Mouse (Mus musculus) forebrain, embryonic 13.5 days (tissue): Measurements from ENCODE around the gene Osbpl10. TPM values are rescaled to one million over a fixed set of nuclear protein-coding genes. Genes with fewer than 3 reads are reported as not detected.
"Not testable (repeated sequence)": the region's sequence is repeated elsewhere in the genome, so short reads cannot be mapped to it uniquely, and the experiment has no call there.

Source experiments
- ATAC-seq: fragments of 200-750 bp; cut with Nextera tagmentation; 2 replicates; pipeline ENCODE4 v1.8.0; 2017
- H3K27ac ChIP-seq: fragments of 300-500 bp; sonication (generic); 2 replicates; pipeline ENCODE4 v1.5.1; 2015; ENCODE audit warnings: inconsistent platforms, mild to moderate bottlenecking, moderate library complexity
- H3K27me3 ChIP-seq: fragments of 300-500 bp; sonication (generic); 2 replicates; pipeline ENCODE4 v1.6.1; 2015; ENCODE audit warnings: mild to moderate bottlenecking, inconsistent platforms
- H3K36me3 ChIP-seq: fragments of 300-500 bp; sonication (generic); 2 replicates; pipeline ENCODE4 v1.6.1; 2015; ENCODE audit warnings: mild to moderate bottlenecking, inconsistent platforms; ENCODE audit not compliant: poor library complexity, severe bottlenecking
- H3K4me1 ChIP-seq: fragments of 300-500 bp; sonication (generic); 2 replicates; pipeline ENCODE4 v1.6.1; 2015; ENCODE audit warnings: inconsistent platforms
- H3K4me2 ChIP-seq: fragments of 300-500 bp; sonication (generic); 2 replicates; pipeline ENCODE4 v1.6.1; 2015; ENCODE audit warnings: inconsistent platforms, mild to moderate bottlenecking, moderate library complexity
- H3K4me3 ChIP-seq: fragments of 300-500 bp; sonication (generic); 2 replicates; pipeline ENCODE4 v1.5.1; 2015; ENCODE audit warnings: mild to moderate bottlenecking, inconsistent platforms
- H3K9ac ChIP-seq: fragments of 300-500 bp; sonication (generic); 2 replicates; pipeline ENCODE4 v1.6.1; 2015; ENCODE audit warnings: mild to moderate bottlenecking, inconsistent platforms
- H3K9me3 ChIP-seq: fragments of 300-500 bp; sonication (generic); replicated peaks from 2 replicates; pipeline ENCODE4 v1.6.1; 2016; ENCODE audit warnings: inconsistent platforms
- WGBS: fragments of 180-500 bp; shearing (Covaris S2); methylation state at CpG from one replicate; pipeline ENCODE4 v1.1.7; 2015; 5-methylcytosine and 5-hydroxymethylcytosine counted together
- polyA plus RNA-seq: library from polyadenylated mRNA; unstranded; fragments of >200 nt; fragmentation: Nextera tagmentation; extraction: Ambion mirVana; gene quantifications from 2 replicates; pipeline ENCODE4 v1.2.1, GENCODE M21; 2015

Osbpl10 gene
- polyA plus RNA-seq, 1 experiment from 2014 or later: 0.92 TPM

- no peaks in the 10 kb centered on the region for H3K9me3 ChIP-seq
- no peaks in the 10 kb centered on the region for H3K4me1 ChIP-seq
- ATAC-seq: no peak
- H3K27ac ChIP-seq: no peak overlapping the region
- no peak overlapping the region for H3K9ac ChIP-seq
- H3K36me3 ChIP-seq: peaks cover 93% of the 10 kb centered on the region
- H3K27me3 ChIP-seq: no peaks in the 10 kb centered on the region
- H3K4me2 ChIP-seq: no peak overlapping the region
- WGBS: 85% methylated on average over 6 of the region's 6 CpGs
- no peak overlapping the region for H3K4me3 ChIP-seq
These were observed 266.7 kb downstream of the Osbpl10 start for GRCm38 (mm10) chr9:115245092-115245491.

DNA sequence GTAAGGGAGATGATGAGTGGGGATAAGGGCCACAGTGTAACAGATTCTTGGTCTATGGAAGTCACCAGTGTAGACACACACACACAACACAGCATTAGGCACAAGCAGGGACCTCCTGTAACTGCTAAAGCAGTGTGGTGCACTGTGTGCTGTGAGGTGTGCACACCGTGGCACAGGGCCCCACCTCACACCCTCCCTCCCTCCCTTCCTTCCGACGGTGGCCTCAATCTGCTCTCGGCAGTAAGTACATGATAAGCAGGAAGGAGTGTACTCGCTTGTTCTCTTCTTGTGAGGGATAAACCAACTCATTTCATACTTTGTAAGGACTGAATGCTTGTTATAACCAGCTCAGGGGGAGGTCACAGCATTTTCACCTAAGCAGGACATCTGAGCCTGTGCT is 270.8 kb downstream of the Osbpl10 start:
- no peaks in the 10 kb centered on the region for H3K27me3 ChIP-seq
- H3K27ac ChIP-seq: no peak overlapping the region
- no peak for ATAC-seq
- H3K4me1 ChIP-seq: no peaks in the 10 kb centered on the region
- 84% methylated on average over 5 of the region's 5 CpGs for WGBS
- no peak overlapping the region for H3K4me3 ChIP-seq
- peaks cover 82% of the 10 kb centered on the region for H3K36me3 ChIP-seq
- H3K9ac ChIP-seq: no peak overlapping the region
- no peak overlapping the region for H3K4me2 ChIP-seq
- no peaks in the 10 kb centered on the region for H3K9me3 ChIP-seq

- Histone ChIP-seq H3K9ac (no peak overlapping the region), H3K4me2 (no peak overlapping the region), H3K27me3 (no peaks in the 10 kb centered on the region), H3K4me1 (no peaks in the 10 kb centered on the region), H3K36me3 (peaks cover 51% of the 10 kb centered on the region), H3K4me3 (no peak overlapping the region), H3K9me3 (no peaks in the 10 kb centered on the region), H3K27ac (no peak overlapping the region)
- WGBS: 89% methylated on average over 6 of the region's 6 CpGs
- ATAC-seq: no peak
These were observed 279.4 kb downstream of the Osbpl10 start for GRCm38 (mm10) chr9:115257733-115258286.

- no peak overlapping the region for H3K4me2 ChIP-seq
- WGBS: 84% methylated on average over 4 of the region's 4 CpGs
- peaks cover 42% of the 10 kb centered on the region for H3K36me3 ChIP-seq
- no peaks in the 10 kb centered on the region for H3K27me3 ChIP-seq
- no peaks in the 10 kb centered on the region for H3K9me3 ChIP-seq
- no peak overlapping the region for H3K27ac ChIP-seq
- H3K4me3 ChIP-seq: no peak overlapping the region
- H3K9ac ChIP-seq: no peak overlapping the region
- H3K4me1 ChIP-seq: no peaks in the 10 kb centered on the region
- ATAC-seq: no peak
These were observed 281.5 kb downstream of the Osbpl10 start for GRCm38 (mm10) chr9:115259866-115260265.

DNA sequence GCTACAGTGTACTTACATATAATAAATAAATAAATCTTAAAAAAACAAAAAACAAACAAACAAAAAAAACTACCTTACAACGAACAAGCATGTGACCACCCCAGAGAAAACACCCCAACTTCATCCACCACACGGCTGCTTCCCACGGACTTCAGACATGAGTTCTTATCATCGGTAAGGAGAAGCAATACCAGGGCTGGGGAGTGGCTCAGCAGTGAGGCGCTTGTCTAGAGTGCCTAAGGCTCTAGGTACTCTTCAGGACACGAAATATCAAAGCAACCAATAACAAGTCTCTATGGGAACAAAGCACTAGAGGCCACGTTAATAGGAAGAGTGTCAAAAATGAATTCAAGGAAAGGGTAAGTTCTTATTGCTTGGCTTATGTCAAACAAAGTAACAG is 282.1 kb downstream of the Osbpl10 start:
- H3K27me3 ChIP-seq: no peaks in the 10 kb centered on the region
- no peak for ATAC-seq
- H3K9ac ChIP-seq: no peak overlapping the region
- no peak overlapping the region for H3K4me3 ChIP-seq
- no peaks in the 10 kb centered on the region for H3K9me3 ChIP-seq
- no peaks in the 10 kb centered on the region for H3K4me1 ChIP-seq
- WGBS: 90% methylated on average over 7 of the region's 7 CpGs
- H3K27ac ChIP-seq: no peak overlapping the region
- H3K4me2 ChIP-seq: no peak overlapping the region
- peaks cover 42% of the 10 kb centered on the region for H3K36me3 ChIP-seq

GRCm38 (mm10) chr9:115261456-115261855 is 283.1 kb downstream of the Osbpl10 start:
- 81% methylated on average over 8 of the region's 8 CpGs for WGBS
- H3K4me2 ChIP-seq: no peak overlapping the region
- no peak for ATAC-seq
- H3K27ac ChIP-seq: no peak overlapping the region
- no peaks in the 10 kb centered on the region for H3K27me3 ChIP-seq
- H3K36me3 ChIP-seq: peaks cover 42% of the 10 kb centered on the region
- H3K9me3 ChIP-seq: no peaks in the 10 kb centered on the region
- H3K9ac ChIP-seq: no peak overlapping the region
- no peak overlapping the region for H3K4me3 ChIP-seq
- H3K4me1 ChIP-seq: no peaks in the 10 kb centered on the region

DNA sequence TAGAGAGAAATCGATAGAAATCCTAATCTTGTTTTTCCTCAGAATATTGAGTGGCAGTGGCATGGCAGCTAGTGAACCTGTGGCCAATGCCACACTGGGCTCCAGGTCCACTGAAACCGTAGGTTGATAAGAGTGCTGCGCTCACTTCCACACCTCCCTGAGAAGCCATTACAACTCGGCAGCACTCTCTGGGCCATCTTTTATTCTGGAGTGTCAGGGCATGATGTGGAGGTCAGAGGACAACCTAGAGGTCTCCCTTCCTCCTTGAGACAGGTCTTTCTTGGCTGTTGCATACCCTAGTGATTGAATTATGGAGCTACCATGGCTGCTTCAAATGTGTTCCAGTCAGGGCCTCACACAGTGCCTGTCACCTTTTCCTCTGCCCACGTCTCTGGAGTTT is 283.5 kb downstream of the Osbpl10 start:
- WGBS: 80% methylated on average over 5 of the region's 5 CpGs
- Histone ChIP-seq H3K4me3 (no peak overlapping the region), H3K4me2 (no peak overlapping the region), H3K9me3 (no peaks in the 10 kb centered on the region), H3K27ac (no peak overlapping the region), H3K4me1 (no peaks in the 10 kb centered on the region), H3K36me3 (peaks cover 37% of the 10 kb centered on the region), H3K9ac (no peak overlapping the region), H3K27me3 (no peaks in the 10 kb centered on the region)
- no peak for ATAC-seq

DNA sequence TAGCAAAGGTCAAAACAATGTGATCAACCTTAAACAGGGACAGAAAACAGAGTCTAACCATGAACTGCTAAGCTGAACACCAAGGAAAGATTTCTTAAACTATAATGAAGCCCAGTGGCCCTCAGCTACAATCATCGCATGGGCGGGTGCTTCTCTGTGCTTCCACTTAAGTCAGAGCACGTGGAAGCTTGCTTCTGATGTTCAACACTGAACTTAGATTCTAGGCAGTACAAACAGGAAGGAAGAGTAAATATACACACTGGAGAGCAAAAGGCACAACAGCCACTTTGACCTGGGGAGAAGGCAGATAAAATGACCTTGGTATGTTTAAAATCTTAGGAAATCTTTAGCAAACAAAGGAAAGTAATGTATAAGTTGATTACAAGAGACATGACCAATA is 293.2 kb downstream of the Osbpl10 start:
- Histone ChIP-seq H3K9me3 (no peaks in the 10 kb centered on the region), H3K27ac (no peak overlapping the region), H3K27me3 (no peaks in the 10 kb centered on the region), H3K4me1 (no peaks in the 10 kb centered on the region), H3K36me3 (peaks cover 32% of the 10 kb centered on the region), H3K4me2 (no peak overlapping the region), H3K9ac (no peak overlapping the region), H3K4me3 (no peak overlapping the region)
- WGBS: 92% methylated on average over 3 of the region's 3 CpGs
- no peak for ATAC-seq

GRCm38 (mm10) chr9:115272451-115272850 is 294.1 kb downstream of the Osbpl10 start:
- H3K27me3 ChIP-seq, H3K9ac ChIP-seq, H3K4me3 ChIP-seq, H3K4me2 ChIP-seq, H3K4me1 ChIP-seq, H3K9me3 ChIP-seq, ATAC-seq, H3K27ac ChIP-seq: not testable (repeated sequence)
- peaks cover 35% of the 10 kb centered on the region for H3K36me3 ChIP-seq
- 95% methylated on average over 5 of the region's 5 CpGs for WGBS

GRCm38 (mm10) chr9:115273095-115273649 is 294.8 kb downstream of the Osbpl10 start:
- no peak overlapping the region for H3K9ac ChIP-seq
- H3K27me3 ChIP-seq: no peaks in the 10 kb centered on the region
- no peak overlapping the region for H3K4me3 ChIP-seq
- no peaks in the 10 kb centered on the region for H3K9me3 ChIP-seq
- 96% methylated on average over 7 of the region's 7 CpGs for WGBS
- H3K4me1 ChIP-seq: no peaks in the 10 kb centered on the region
- no peak overlapping the region for H3K4me2 ChIP-seq
- peaks cover 35% of the 10 kb centered on the region for H3K36me3 ChIP-seq
- no peak for ATAC-seq
- H3K27ac ChIP-seq: no peak overlapping the region

GRCm38 (mm10) chr9:115274806-115275205 is 296.4 kb downstream of the Osbpl10 start:
- Histone ChIP-seq H3K27ac (no peak overlapping the region), H3K4me1 (no peaks in the 10 kb centered on the region), H3K9me3 (no peaks in the 10 kb centered on the region), H3K36me3 (peaks cover 49% of the 10 kb centered on the region), H3K27me3 (no peaks in the 10 kb centered on the region), H3K9ac (no peak overlapping the region), H3K4me2 (no peak overlapping the region), H3K4me3 (no peak overlapping the region)
- ATAC-seq: no peak
- 87% methylated on average over 6 of the region's 6 CpGs for WGBS

- no peak for ATAC-seq
- Histone ChIP-seq H3K27me3 (no peaks in the 10 kb centered on the region), H3K36me3 (peaks cover 50% of the 10 kb centered on the region), H3K4me3 (no peak overlapping the region), H3K4me1 (0 out of 2 replicates have a peak, but pooled peaks cover 3% of the 10 kb centered on the region), H3K9ac (no peak overlapping the region), H3K27ac (no peak overlapping the region), H3K4me2 (no peak overlapping the region), H3K9me3 (no peaks in the 10 kb centered on the region)
- 97% methylated on average over 1 of the region's 1 CpGs for WGBS
These were observed 300.3 kb downstream of the Osbpl10 start for GRCm38 (mm10) chr9:115278641-115279040.
